Mouse (Mus musculus) intestine, embryonic 16.5 days (tissue): ENCODE results near the gene Birc6. TPM values are rescaled to one million over a fixed set of nuclear protein-coding genes. Genes with fewer than 3 reads are reported as not detected.

Source experiments
- ATAC-seq: fragments of 200-750 bp; cut with Nextera tagmentation; 2 replicates; pipeline ENCODE4 v1.8.0; 2017; ENCODE audit warnings: moderate TSS enrichment, moderate library complexity
- H3K27ac ChIP-seq: fragments of 300-500 bp; sonication (generic); 2 replicates; pipeline ENCODE4 v1.5.1; 2014; ENCODE audit warnings: mild to moderate bottlenecking, low read length
- H3K27me3 ChIP-seq: fragments of 300-500 bp; sonication (generic); replicated peaks from 2 replicates; pipeline ENCODE4 v1.6.1; 2014; ENCODE audit warnings: low read length, control low read depth, mixed read lengths; ENCODE audit not compliant: control insufficient read depth, insufficient read depth
- H3K36me3 ChIP-seq: fragments of 300-500 bp; sonication (generic); 2 replicates; pipeline ENCODE4 v1.6.1; 2014; ENCODE audit warnings: low read length, control low read depth; ENCODE audit not compliant: control insufficient read depth, insufficient read depth
- H3K4me1 ChIP-seq: fragments of 300-500 bp; sonication (generic); 2 replicates; pipeline ENCODE4 v1.6.1; 2014; ENCODE audit warnings: low read length, control low read depth, mixed read lengths; ENCODE audit not compliant: control insufficient read depth, insufficient read depth
- H3K4me2 ChIP-seq: fragments of 300-500 bp; sonication (generic); 2 replicates; pipeline ENCODE4 v1.6.1; 2014; ENCODE audit warnings: low read depth, low read length, control low read depth
- H3K4me3 ChIP-seq: fragments of 300-500 bp; sonication (generic); 2 replicates; pipeline ENCODE4 v1.5.1; 2014; ENCODE audit warnings: mild to moderate bottlenecking, low read length
- H3K9ac ChIP-seq: fragments of 300-500 bp; sonication (generic); 2 replicates; pipeline ENCODE4 v1.6.1; 2014; ENCODE audit warnings: low read depth, low read length
- H3K9me3 ChIP-seq: fragments of 300-500 bp; sonication (generic); 2 replicates; pipeline ENCODE4 v1.6.1; 2016; ENCODE audit warnings: low read length, control low read depth; ENCODE audit not compliant: control insufficient read depth
- WGBS: fragments of 180-500 bp; shearing (Covaris S2); extraction: QIAGEN DNeasy Blood & Tissue Kit; methylation state at CpG from one replicate; pipeline ENCODE4 v1.1.7; 2014; 5-methylcytosine and 5-hydroxymethylcytosine counted together
- polyA plus RNA-seq: library from polyadenylated mRNA; unstranded; fragments of >200 nt; fragmentation: Nextera tagmentation; extraction: Ambion mirVana; gene quantifications from 2 replicates; pipeline ENCODE4 v1.2.1, GENCODE M21; 2015

Birc6 gene
- polyA plus RNA-seq, 1 experiment from 2014 or later: 51.2 TPM

DNA sequence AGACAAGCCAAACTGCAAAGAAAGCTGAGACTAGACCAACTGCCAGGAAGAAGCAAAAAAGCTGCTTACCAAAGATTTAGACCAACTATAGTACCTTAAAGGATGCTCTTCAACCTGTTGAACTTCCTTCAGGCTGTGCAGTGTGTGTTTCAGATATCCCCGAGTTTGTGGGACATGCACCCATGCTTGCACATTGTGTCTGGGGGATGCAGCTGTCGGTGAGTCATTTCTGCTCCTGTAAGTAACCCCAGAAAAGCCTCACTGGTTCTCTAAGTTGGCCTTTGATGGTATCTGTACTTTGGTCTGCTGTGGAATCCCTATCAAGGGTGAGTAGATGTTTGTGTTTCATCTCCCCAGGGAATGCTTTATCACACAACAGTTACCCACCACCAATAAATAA lies 15.8 kb upstream of the Birc6 start:
- WGBS: 74% methylated on average over 2 of the region's 2 CpGs
- Histone ChIP-seq H3K4me1 (no peaks in the 10 kb centered on the region), H3K9ac (no peak overlapping the region), H3K4me2 (no peak overlapping the region), H3K9me3 (no peaks in the 10 kb centered on the region), H3K27me3 (no peaks in the 10 kb centered on the region), H3K36me3 (no peaks in the 10 kb centered on the region), H3K27ac (no peak overlapping the region), H3K4me3 (no peak overlapping the region)
- no peak for ATAC-seq

DNA sequence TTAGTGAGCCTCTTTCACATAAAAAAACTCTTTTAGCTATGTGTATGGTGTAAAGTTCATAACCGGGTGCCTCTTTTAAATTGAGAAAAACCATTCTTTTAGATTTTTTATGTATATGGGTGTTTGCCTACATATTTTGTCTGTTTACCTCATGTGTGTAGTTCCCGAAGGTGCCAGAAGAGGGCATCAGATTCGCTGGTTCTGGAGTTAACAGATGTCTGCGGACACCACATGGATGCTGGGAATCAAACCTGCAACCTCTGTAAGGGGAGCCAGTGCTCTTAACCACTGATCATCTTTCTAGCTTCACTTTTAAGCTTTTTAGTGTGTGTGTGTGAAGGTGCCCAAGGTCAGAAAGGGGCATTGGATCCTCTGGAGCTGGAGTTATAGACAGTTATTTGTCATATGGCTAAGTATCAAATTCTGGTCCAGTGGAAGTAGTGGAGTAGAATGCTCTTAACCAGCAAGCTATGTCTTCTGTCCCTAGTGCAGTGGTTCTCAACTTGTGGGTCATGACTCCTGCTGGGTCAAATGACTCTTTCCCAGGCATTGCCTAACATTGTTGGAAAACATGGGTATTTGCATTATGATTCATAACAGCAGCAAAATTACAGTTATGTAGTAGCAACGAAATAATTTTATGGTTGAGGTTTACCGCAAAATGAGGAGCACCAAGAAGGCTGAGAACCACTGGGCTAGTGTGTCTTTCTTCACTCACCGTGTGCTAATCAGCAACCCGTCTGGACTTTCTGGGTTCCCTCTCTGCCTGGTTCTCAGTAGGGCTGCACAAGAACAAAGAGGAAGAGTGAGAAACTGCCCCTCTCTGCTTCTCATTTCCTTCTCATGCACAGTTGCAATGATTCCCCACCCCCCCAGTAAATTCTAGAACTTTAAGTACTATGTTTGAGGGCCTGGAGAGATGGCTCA lies 5.0 kb upstream of the Birc6 start:
- Histone ChIP-seq H3K9ac (no peak overlapping the region), H3K36me3 (no peaks in the 10 kb centered on the region), H3K27me3 (no peaks in the 10 kb centered on the region), H3K4me3 (no peak overlapping the region), H3K4me1 (peaks cover 7% of the 10 kb centered on the region; the same call in 1 of the 2 replicates), H3K27ac (no peak overlapping the region), H3K4me2 (no peak overlapping the region), H3K9me3 (no peaks in the 10 kb centered on the region)
- 85% methylated on average over 8 of the region's 8 CpGs for WGBS
- ATAC-seq: no peak

DNA sequence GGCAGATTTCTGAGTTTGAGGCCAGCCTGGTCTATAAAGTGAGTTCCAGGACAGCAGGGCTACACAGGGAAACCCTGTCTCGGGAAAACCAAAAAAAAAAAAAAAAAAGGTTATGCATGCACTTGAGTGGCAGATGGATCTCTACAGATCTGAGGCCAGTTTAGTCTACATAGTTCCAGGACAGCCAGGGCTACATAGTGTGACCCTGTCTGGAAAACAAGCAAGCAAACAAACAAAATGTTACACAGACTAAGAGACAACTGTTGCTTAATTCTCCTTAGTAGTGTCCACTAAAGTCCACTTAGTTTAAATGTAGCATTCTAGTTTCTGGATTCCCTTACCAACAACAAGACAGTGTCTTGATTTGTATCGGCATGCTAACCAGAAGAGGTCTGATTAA lies 2.0 kb upstream of the Birc6 start:
- WGBS: 93% methylated on average over 2 of the region's 2 CpGs
- H3K4me3 ChIP-seq: no peak overlapping the region
- H3K36me3 ChIP-seq: no peaks in the 10 kb centered on the region
- no peak for ATAC-seq
- H3K27ac ChIP-seq: no peak overlapping the region
- H3K4me1 ChIP-seq: peaks cover 12% of the 10 kb centered on the region
- H3K4me2 ChIP-seq: no peak overlapping the region
- no peaks in the 10 kb centered on the region for H3K9me3 ChIP-seq
- no peaks in the 10 kb centered on the region for H3K27me3 ChIP-seq
- H3K9ac ChIP-seq: no peak overlapping the region

DNA sequence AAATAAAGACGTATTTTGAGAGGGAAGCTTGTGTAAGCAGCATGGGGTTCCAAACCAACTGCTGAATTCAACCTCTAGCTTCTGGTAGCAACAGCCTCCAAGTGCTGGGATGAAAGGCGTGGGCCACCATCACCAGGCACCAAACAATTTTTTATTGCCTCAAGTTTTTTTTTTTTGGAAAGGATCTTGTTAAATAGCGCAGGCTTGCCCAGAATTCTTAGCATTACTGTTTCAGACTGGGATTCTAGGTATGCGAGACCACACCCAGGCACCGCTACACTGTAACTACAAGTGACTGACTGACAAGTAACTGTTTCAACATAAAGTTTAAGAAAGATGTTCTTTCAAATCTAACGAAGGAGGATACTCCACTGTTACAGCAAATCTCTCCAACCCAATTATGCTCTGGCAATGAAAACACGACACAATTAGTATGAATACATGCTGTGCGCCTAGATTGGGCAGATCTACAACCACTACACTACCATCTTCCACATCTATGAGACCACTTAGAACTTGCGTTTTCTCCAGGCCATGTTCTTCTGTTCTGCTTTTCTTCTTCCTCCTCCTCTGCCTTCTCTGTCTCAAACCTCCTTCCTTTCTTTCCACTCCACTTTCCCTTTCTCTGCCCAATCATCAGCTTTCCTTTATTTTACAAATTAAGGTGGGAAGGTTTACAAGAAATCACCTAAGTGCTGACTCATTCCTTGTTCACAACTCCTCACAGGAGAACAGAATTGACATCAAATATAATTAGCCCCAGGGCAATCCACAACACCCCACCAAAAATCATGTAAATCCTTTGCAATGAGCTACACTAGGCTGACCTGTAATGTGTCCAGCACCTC lies 1.1 kb upstream of the Birc6 start:
- peak overlapping the region; percentile 60 for H3K4me2 ChIP-seq
- no peaks in the 10 kb centered on the region for H3K27me3 ChIP-seq
- peak overlapping the region; percentile 48 for H3K4me3 ChIP-seq
- ATAC-seq: peak; percentile 0; the same call in 1 of the 2 replicates
- H3K36me3 ChIP-seq: no peaks in the 10 kb centered on the region
- WGBS: 84% methylated on average over 9 of the region's 9 CpGs
- H3K9ac ChIP-seq: peak overlapping the region; percentile 80
- H3K27ac ChIP-seq: peak overlapping the region; percentile 99
- H3K4me1 ChIP-seq: peaks cover 12% of the 10 kb centered on the region
- no peaks in the 10 kb centered on the region for H3K9me3 ChIP-seq

DNA sequence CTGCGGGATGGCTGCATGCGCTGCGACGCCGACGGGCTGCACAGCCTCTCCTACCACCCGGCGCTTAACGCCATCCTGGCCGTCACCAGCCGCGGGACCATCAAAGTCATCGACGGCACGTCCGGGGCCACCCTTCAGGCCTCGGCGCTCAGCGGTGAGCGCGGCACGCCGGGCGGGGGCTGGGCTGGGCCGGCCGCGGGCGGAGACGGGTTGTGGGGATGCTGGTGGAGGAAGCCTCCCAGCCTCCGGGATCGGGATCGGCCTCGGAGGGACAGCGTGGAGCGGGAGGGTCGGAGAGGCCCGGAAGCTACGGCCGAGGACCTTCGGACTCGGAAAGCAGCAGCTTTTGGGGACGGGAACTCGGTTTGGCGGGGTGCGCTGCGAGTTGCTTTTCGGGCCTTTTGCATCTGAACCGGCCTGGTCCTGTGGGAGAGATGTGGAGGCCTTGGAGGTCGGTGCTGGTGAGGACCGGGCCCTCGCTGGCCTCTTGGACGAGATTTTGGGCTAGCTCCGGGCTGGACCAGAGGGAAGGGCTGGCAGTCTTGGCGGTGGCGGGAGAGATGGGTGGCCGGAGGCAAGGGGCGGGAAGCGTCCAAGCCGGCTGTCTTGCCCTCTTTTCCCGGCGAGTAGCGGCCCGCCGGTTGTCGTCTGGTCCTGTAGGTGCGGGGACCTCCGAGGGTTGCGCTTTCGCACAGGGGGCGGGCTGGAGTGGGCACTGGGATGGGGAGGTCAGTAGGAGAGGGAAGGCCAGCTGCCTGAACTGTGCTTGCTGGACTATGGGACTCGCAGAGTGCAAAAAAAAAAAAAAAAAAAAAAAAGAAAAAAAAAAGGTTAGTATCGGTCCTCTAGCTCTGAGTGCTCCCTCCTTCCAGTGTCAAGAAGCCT lies 795 bp downstream of the Birc6 start:
- Histone ChIP-seq H3K9ac (peak overlapping the region; percentile 98), H3K4me2 (peak overlapping the region; percentile 88)

DNA sequence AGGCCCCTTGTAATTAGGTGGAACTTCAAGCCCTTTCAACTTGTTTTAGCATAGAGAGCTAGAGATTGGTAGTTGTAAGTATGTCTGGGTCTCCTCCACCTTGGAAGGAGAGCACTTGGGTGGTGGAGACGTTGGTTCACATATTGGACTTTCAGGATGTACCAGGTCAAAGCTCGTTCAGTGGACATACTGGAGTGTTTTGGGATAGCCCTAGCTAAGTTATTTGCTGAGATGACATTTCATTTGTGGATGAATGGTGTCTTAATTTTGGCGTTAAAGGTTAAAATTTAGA lies 1.4 kb downstream of the Birc6 start:
- no peak for ATAC-seq
- no peaks in the 10 kb centered on the region for H3K36me3 ChIP-seq
- no peaks in the 10 kb centered on the region for H3K9me3 ChIP-seq
- H3K27me3 ChIP-seq: no peaks in the 10 kb centered on the region
- H3K4me3 ChIP-seq: peak overlapping the region; percentile 99
- H3K4me2 ChIP-seq: peak overlapping the region; percentile 88
- peak overlapping the region; percentile 98 for H3K9ac ChIP-seq
- WGBS: 14% methylated on average over 3 of the region's 3 CpGs
- H3K27ac ChIP-seq: peak overlapping the region; percentile 99; the same call in 1 of the 2 replicates
- peaks cover 12% of the 10 kb centered on the region for H3K4me1 ChIP-seq

More for the DNA sequence above, 795 bp downstream of the Birc6 start:
- Histone ChIP-seq H3K4me3 (peak overlapping the region; percentile 99), H3K36me3 (no peaks in the 10 kb centered on the region), H3K27ac (peak overlapping the region; percentile 99), H3K9me3 (no peaks in the 10 kb centered on the region), H3K4me1 (peaks cover 12% of the 10 kb centered on the region), H3K27me3 (no peaks in the 10 kb centered on the region)
- peak; percentile 57 for ATAC-seq
- WGBS: under 1% methylated on average over 72 of the region's 72 CpGs

DNA sequence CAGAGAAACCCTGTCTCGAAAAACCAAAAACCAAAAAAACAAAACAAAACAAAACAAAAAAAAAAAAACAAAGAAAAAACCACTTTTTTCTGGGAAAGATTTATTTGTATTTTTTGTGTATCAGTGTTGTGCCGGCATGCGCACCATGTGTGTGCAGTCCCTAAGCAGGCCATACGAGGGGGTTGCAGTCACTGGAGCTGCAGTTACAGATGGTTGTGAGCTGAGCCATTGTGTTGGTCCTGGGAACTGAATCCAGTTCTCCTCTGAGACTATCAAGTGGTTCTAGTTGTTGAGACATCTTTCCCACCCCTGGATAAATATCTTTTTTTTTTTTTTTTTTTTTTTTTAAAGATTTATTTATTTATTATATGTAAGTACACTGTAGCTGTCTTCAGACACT lies 6.9 kb downstream of the Birc6 start:
- Histone ChIP-seq H3K27me3 (no peaks in the 10 kb centered on the region), H3K36me3 (no peaks in the 10 kb centered on the region), H3K4me3 (no peak overlapping the region), H3K4me1 (peaks cover 8% of the 10 kb centered on the region), H3K9me3 (no peaks in the 10 kb centered on the region), H3K27ac (no peak overlapping the region), H3K4me2 (no peak overlapping the region), H3K9ac (no peak overlapping the region)
- no peak for ATAC-seq
- WGBS: 93% methylated on average over 4 of the region's 4 CpGs

DNA sequence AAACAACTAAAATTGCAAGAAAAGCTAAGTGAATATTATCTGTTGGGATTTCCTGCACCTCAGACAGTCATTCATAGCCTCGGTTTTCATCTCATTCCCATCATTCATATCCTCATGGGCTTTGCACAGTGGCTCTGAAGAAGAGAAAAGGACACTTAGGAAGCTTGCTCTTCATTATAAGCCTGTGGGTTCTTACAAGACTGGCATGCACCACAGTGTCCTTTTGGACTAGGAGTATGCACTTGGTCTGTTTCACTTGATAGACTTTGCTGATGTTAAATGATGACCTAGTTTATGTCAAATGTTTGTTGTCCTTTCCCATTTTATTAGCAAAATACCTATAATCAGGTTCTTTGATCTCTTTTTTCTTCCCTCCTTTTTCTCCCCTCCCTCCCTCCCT lies 9.4 kb downstream of the Birc6 start:
- 75% methylated on average over 1 of the region's 1 CpGs for WGBS
- ATAC-seq: no peak
- Histone ChIP-seq H3K36me3 (no peaks in the 10 kb centered on the region), H3K4me2 (no peak overlapping the region), H3K4me1 (0 out of 2 replicates have a peak, but pooled peaks cover 3% of the 10 kb centered on the region), H3K4me3 (no peak overlapping the region), H3K9ac (no peak overlapping the region), H3K27me3 (no peaks in the 10 kb centered on the region), H3K9me3 (no peaks in the 10 kb centered on the region), H3K27ac (no peak overlapping the region)

DNA sequence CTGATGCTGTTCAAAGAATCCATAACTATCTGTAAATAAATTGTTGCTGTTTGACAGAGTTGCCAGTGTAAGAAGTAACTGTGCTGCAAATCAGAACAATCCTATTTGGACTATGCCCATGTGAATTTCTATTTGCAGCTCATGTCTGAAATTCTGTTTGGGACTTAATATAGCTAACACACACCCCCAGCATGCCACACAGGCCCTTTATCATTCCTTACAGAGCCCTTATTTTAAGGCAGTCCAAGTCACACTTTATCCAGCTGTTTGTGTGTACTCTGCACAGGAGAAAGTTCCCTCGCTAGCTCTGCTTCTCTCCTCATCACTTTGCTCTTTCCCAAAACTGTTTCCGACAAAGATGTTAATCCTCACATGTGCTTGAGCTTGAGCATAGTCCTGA lies 15.5 kb downstream of the Birc6 start:
- H3K27me3 ChIP-seq: no peaks in the 10 kb centered on the region
- H3K4me3 ChIP-seq: no peak overlapping the region
- ATAC-seq: no peak
- peaks cover 6% of the 10 kb centered on the region; the same call in 1 of the 2 replicates for H3K36me3 ChIP-seq
- no peaks in the 10 kb centered on the region for H3K4me1 ChIP-seq
- H3K27ac ChIP-seq: no peak overlapping the region
- WGBS: 92% methylated on average over 2 of the region's 2 CpGs
- H3K9me3 ChIP-seq: no peaks in the 10 kb centered on the region
- H3K4me2 ChIP-seq: no peak overlapping the region
- H3K9ac ChIP-seq: no peak overlapping the region
